Mouse (Mus musculus) liver, embryonic 12.5 days (tissue): ENCODE measurements at regions not wholly inside any gene's neighbourhood (a gene's known extent, or its start where the extent isn't known, plus 50 kb on each side); places are given as distances from the start of the nearest gene placed in this dataset.
"Not testable (repeated sequence)": the region's sequence is repeated elsewhere in the genome, so short reads cannot be mapped to it uniquely, and the experiment has no call there.

Experiments used
- ATAC-seq: fragments of 200-750 bp; cut with Nextera tagmentation; 2 replicates; pipeline ENCODE4 v1.8.0; 2017; ENCODE audit warnings: moderate number of reproducible peaks, mild to moderate bottlenecking, moderate library complexity
- H3K27ac ChIP-seq: fragments of 300-500 bp; sonication (generic); 2 replicates; pipeline ENCODE4 v1.5.1; 2016; ENCODE audit warnings: mild to moderate bottlenecking
- H3K27me3 ChIP-seq: fragments of 300-500 bp; sonication (generic); replicated peaks from 2 replicates; pipeline ENCODE4 v1.6.1; 2016; ENCODE audit warnings: mild to moderate bottlenecking, moderate library complexity
- H3K36me3 ChIP-seq: fragments of 300-500 bp; sonication (generic); 2 replicates; pipeline ENCODE4 v1.6.1; 2016; ENCODE audit warnings: mild to moderate bottlenecking, moderate library complexity
- H3K4me1 ChIP-seq: fragments of 300-500 bp; sonication (generic); 2 replicates; pipeline ENCODE4 v1.6.1; 2016
- H3K4me2 ChIP-seq: fragments of 300-500 bp; sonication (generic); 2 replicates; pipeline ENCODE4 v1.6.1; 2016; ENCODE audit warnings: mild to moderate bottlenecking, moderate library complexity
- H3K4me3 ChIP-seq: fragments of 300-500 bp; sonication (generic); 2 replicates; pipeline ENCODE4 v1.5.1; 2016; ENCODE audit warnings: mild to moderate bottlenecking, moderate library complexity
- H3K9ac ChIP-seq: fragments of 300-500 bp; sonication (generic); 2 replicates; pipeline ENCODE4 v1.6.1; 2016; ENCODE audit warnings: mild to moderate bottlenecking, moderate library complexity
- H3K9me3 ChIP-seq: fragments of 300-500 bp; sonication (generic); replicated peaks from 2 replicates; pipeline ENCODE4 v1.6.1; 2016; ENCODE audit warnings: mild to moderate bottlenecking, moderate library complexity
- WGBS: fragments of 180-500 bp; shearing (Covaris S2); methylation state at CpG from one replicate; pipeline ENCODE4 v1.1.7; 2016; ENCODE audit not compliant: insufficient replicate concordance; 5-methylcytosine and 5-hydroxymethylcytosine counted together

- not testable (repeated sequence) for ATAC-seq, H3K4me2 ChIP-seq, H3K9ac ChIP-seq, H3K9me3 ChIP-seq, H3K4me1 ChIP-seq, H3K36me3 ChIP-seq, H3K4me3 ChIP-seq, H3K27ac ChIP-seq, H3K27me3 ChIP-seq
- no CpG with 5 or more reads among the region's 1 CpGs for WGBS
Measured at GRCm38 (mm10) chr14:53026958-53027357, 531.4 kb upstream of the Olfr1507 start.

GRCm38 (mm10) chr14:53020152-53020551 lies 524.6 kb upstream of the Olfr1507 start:
- WGBS, result no CpG with 5 or more reads among the region's 6 CpGs
- not testable (repeated sequence) for H3K4me2 ChIP-seq, H3K27me3 ChIP-seq, H3K9me3 ChIP-seq, H3K4me1 ChIP-seq, ATAC-seq, H3K36me3 ChIP-seq, H3K9ac ChIP-seq, H3K27ac ChIP-seq, H3K4me3 ChIP-seq

DNA sequence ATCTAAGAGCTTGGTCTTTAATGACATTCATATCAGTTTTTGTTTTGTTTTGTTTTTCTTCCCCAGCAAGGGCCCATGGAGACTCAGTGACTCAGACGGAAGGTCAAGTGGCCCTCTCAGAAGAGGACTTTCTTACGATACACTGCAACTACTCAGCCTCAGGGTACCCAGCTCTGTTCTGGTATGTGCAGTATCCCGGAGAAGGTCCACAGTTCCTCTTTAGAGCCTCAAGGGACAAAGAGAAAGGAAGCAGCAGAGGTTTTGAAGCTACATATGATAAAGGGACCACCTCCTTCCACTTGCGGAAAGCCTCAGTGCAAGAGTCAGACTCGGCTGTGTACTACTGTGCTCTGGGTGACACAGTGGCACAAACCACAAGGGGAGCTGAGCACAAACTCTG lies 512.2 kb upstream of the Olfr1507 start:
- not testable (repeated sequence) for H3K4me1 ChIP-seq, ATAC-seq, H3K4me2 ChIP-seq, H3K36me3 ChIP-seq, H3K9ac ChIP-seq, H3K4me3 ChIP-seq, H3K27me3 ChIP-seq, H3K27ac ChIP-seq, H3K9me3 ChIP-seq
- WGBS, result no CpG with 5 or more reads among the region's 5 CpGs

GRCm38 (mm10) chr14:53007323-53007722 lies 511.8 kb upstream of the Olfr1507 start:
- H3K4me1 ChIP-seq, H3K27ac ChIP-seq, H3K4me3 ChIP-seq, H3K4me2 ChIP-seq, H3K9ac ChIP-seq, H3K9me3 ChIP-seq, H3K27me3 ChIP-seq, H3K36me3 ChIP-seq, ATAC-seq: not testable (repeated sequence)
- no CpG with 5 or more reads among the region's 4 CpGs for WGBS

- H3K4me3 ChIP-seq, H3K4me2 ChIP-seq, H3K36me3 ChIP-seq, H3K27me3 ChIP-seq, H3K9me3 ChIP-seq, ATAC-seq, H3K27ac ChIP-seq, H3K9ac ChIP-seq, H3K4me1 ChIP-seq: not testable (repeated sequence)
- WGBS, result 67% methylated on average over 1 of the region's 1 CpGs
Measured at GRCm38 (mm10) chr14:53001289-53001688, 505.7 kb upstream of the Olfr1507 start.

- H3K27me3 ChIP-seq, H3K36me3 ChIP-seq, H3K4me3 ChIP-seq, ATAC-seq, H3K4me1 ChIP-seq, H3K27ac ChIP-seq, H3K4me2 ChIP-seq, H3K9me3 ChIP-seq, H3K9ac ChIP-seq: not testable (repeated sequence)
- WGBS, result 68% methylated on average over 1 of the region's 4 CpGs
Measured at GRCm38 (mm10) chr14:52992106-52992760, 496.7 kb upstream of the Olfr1507 start.

GRCm38 (mm10) chr14:52991328-52991665 lies 495.7 kb upstream of the Olfr1507 start:
- not testable (repeated sequence) for H3K9ac ChIP-seq, H3K4me2 ChIP-seq, H3K4me1 ChIP-seq, H3K36me3 ChIP-seq, H3K9me3 ChIP-seq, H3K27me3 ChIP-seq, H3K4me3 ChIP-seq, H3K27ac ChIP-seq, ATAC-seq
- WGBS, result no CpG with 5 or more reads among the region's 3 CpGs

- WGBS, result no CpG with 5 or more reads among the region's 12 CpGs
- H3K9me3 ChIP-seq, H3K27ac ChIP-seq, H3K4me1 ChIP-seq, H3K27me3 ChIP-seq, H3K36me3 ChIP-seq, ATAC-seq, H3K4me2 ChIP-seq, H3K4me3 ChIP-seq, H3K9ac ChIP-seq: not testable (repeated sequence)
Measured at GRCm38 (mm10) chr14:52990569-52991327, 495.2 kb upstream of the Olfr1507 start.

DNA sequence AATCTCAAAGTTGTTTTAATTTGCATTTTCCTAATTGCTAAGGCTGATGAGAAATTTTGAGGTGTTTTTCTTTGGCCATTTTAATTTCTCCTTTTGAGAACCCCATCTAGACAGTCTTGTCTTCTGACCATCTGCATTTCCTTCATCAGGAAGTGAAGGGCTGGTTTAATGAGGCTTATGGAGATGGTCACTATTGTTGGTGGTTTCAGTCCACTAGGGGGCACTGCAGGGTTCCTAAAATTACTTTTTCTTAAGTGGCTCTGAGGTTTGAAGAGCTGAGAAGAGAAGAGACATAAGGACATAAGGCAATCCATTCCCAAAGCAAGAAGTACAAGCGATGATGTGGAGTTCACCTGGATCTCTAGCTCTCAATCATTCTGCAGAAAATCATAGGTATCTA lies 494.4 kb upstream of the Olfr1507 start:
- not testable (repeated sequence) for H3K9me3 ChIP-seq, H3K36me3 ChIP-seq, ATAC-seq, H3K9ac ChIP-seq, H3K4me3 ChIP-seq, H3K4me2 ChIP-seq, H3K27ac ChIP-seq, H3K27me3 ChIP-seq, H3K4me1 ChIP-seq
- 52% methylated on average over 1 of the region's 1 CpGs for WGBS

- no CpG with 5 or more reads among the region's 6 CpGs for WGBS
- H3K27ac ChIP-seq, H3K4me2 ChIP-seq, H3K36me3 ChIP-seq, H3K9me3 ChIP-seq, H3K27me3 ChIP-seq, H3K9ac ChIP-seq, H3K4me3 ChIP-seq, ATAC-seq, H3K4me1 ChIP-seq: not testable (repeated sequence)
Measured at GRCm38 (mm10) chr14:52988563-52988962, 493.0 kb upstream of the Olfr1507 start.

DNA sequence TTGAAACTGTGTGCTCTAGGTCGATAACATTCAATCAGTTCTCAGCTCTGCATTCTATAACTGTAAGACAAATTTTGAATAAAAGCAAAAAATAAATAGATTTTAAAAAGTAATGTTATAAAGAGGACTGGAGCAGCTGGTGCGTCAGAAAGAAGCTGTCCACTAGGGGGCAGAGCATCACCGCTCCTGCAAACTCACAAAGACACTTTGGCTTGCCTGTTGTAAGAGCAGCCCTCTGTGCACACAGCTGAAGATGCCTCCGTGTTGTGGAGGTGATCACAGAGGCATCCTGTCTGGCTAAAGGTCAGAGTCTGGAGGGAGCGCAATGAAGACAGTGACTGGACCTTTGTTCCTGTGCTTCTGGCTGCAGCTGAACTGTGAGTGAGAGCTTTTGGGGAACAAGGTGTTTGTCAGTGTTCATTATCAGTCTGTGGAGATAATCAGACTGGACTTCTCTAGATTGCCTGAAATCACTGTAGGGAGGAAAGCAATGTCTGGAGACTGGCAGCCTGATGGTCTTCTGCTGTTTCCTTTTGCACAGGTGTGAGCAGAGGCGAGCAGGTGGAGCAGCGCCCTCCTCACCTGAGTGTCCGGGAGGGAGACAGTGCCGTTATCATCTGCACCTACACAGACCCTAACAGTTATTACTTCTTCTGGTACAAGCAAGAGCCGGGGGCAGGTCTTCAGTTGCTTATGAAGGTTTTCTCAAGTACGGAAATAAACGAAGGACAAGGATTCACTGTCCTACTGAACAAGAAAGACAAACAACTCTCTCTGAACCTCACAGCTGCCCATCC lies 476.9 kb upstream of the Olfr1507 start:
- not testable (repeated sequence) for ATAC-seq, H3K27me3 ChIP-seq, H3K4me1 ChIP-seq, H3K4me3 ChIP-seq, H3K9me3 ChIP-seq, H3K36me3 ChIP-seq, H3K4me2 ChIP-seq, H3K9ac ChIP-seq, H3K27ac ChIP-seq
- WGBS, result no CpG with 5 or more reads among the region's 12 CpGs

GRCm38 (mm10) chr14:52962110-52962509 lies 466.6 kb upstream of the Olfr1507 start:
- H3K9me3 ChIP-seq, H3K27ac ChIP-seq, H3K36me3 ChIP-seq, H3K4me3 ChIP-seq, H3K9ac ChIP-seq, H3K27me3 ChIP-seq, H3K4me1 ChIP-seq, ATAC-seq, H3K4me2 ChIP-seq: not testable (repeated sequence)
- WGBS, result 43% methylated on average over 3 of the region's 4 CpGs
